Mouse (Mus musculus) T-helper 1 cell (primary cell): Measurements from ENCODE around the gene Anpep.
"Not testable (repeated sequence)": the region's sequence is repeated elsewhere in the genome, so short reads cannot be mapped to it uniquely, and the experiment has no call there.

Source experiments
- in situ Hi-C: fragments of 300-600 bp; cut with MboI, MseI; formaldehyde crosslinking; loops from one replicate; pipeline ENCODE4 v1.15.1; 2025; ENCODE audit warnings: high pct_unique_total_duplicates

Gene Anpep

DNA sequence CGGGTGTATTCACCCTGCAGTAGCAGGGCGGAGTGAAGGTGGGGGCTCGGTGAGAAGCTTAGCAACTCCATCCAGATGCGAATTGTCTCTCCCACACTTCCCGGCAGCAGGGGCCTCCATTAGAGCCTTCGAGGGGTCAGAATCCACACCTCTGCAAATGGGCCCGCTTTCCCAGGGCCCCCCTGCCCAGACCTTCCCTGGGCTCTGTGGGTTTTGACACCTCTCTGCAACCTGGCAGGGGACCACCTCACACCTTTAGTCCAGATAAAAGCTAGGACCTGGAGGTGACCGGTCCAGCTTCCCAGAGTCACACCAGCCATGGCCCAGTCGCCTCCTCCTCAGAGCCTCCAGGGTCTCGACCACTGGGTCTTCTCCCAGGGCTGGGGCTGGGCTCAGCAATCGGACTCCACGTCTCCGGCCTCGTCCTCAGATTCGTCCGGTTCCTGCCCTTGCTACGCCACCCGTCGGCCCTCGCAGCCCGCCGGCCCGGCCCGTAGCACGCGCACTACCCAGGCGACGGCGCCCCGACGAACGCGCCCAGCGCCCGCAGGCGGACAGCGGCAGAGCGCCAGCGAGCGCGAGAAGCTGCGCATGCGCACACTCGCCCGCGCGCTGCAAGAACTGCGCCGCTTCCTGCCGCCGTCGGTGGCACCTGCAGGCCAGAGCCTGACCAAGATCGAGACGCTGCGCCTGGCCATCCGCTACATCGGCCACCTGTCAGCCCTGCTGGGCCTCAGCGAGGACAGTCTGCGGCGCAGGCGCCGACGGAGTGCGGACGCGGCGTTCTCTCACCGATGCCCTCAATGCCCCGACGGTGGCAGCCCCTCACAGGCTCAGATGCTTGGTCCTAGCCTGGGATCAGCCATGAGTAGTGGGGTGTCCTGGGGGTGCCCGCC is 50.0 kb downstream of the Anpep start, which contains the start of gene Mesp2:
Gene Mesp2, plus strand, starts transcription at position 117 of the 896 bp plus-strand sequence.
- in situ Hi-C loops = no loop called here

DNA sequence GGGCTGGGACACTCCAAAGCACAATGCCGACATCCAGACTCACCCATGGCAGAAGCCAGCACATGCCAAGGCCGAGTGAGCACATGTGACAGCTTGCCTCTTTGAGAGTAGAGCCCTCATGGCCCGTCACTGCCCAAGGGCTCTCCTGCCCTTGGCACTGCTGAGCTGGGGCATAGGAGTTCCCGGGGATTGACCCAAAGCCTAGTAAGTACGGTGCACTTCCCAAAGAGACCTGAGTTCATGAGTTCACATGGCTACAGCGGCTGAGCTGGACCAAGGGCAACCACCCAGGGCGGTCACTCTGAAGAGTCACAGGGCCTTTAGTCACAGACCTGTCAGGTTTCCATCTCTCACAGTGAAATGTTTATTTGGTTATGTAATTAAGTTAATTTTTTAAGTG is 52.3 kb downstream of the Anpep start:
- in situ Hi-C loops = no loop called here

DNA sequence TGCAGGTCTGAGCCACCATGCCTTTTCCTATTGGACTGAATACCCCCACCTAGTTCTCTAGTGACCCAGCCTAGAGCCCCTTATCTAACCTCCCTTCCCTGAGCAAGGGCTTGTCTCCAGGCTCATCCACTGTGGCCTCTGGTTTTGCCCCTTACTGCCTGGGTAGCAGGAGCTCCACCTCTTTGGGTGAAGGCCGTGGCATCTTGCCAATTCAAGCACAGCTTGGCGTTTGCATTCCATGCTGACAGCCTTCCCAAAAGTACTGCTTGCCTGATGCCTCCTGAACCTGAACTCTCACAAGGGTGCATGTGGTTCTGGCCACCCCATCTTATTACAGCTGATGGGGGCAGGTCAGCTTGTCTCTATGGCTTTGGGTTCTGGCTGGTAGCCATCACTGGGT is 57.0 kb downstream of the Anpep start:
- in situ Hi-C loops = no loop called here

DNA sequence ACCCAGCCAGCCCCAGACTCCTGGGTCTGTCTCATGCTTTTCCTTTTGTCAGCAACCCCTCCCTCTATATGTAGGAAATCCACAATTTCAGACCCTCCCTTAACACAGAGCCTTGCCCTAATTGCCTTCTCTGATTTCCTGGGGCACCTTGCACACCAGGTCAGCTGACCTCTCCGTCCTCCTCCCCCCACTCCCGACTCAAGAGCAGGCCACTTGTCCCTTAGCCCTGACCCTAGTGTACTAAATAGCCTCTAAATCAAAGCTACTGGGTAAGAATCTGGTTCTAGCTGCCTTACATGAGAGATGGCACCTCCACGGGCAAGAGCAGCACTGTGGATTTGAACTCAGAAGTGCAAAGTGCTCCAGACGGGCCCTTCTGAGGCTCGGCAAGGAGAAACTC is 58.8 kb downstream of the Anpep start:
- in situ Hi-C loops = no loop called here

DNA sequence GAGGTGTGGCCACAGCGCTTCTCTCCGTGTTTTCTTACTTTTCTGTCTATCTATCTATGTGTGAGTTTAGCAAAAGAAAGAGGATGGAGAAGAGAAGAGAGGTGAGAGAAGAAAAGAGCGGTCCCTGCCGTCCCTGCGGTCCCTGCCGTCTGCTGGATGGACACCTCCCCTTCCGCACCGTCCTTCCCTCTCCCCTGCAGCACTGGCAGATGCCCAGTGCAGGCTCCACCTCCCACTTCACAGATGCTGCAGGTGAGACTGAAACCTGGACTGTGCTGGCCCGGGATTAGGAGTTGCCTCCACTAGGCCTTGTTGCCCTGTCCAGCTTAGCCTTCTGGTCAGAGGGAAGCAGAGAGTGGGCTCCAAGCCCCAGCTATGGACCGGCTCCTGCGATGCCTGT is 59.5 kb downstream of the Anpep start:
- in situ Hi-C loops = no loop called here

DNA sequence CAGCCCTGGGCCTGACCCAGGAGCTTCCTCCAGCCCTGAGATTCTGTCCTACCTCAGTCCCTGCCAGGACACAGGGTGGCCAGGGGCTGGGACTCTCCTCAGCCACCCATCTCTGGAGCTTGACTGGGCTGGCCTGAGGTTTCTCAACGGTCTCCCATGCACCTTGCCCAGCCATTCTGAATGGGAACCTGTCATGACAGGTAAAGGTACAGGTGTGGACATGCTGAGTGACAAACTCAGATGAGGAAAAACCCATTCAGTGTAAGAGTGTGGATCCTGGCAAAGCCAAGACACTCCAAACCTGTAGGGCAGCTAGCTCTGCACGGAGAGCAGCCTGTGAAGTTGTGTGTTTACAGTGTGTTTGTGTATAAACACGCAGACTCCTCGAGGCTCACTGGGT is 60.5 kb downstream of the Anpep start:
- in situ Hi-C loops = no loop called here

DNA sequence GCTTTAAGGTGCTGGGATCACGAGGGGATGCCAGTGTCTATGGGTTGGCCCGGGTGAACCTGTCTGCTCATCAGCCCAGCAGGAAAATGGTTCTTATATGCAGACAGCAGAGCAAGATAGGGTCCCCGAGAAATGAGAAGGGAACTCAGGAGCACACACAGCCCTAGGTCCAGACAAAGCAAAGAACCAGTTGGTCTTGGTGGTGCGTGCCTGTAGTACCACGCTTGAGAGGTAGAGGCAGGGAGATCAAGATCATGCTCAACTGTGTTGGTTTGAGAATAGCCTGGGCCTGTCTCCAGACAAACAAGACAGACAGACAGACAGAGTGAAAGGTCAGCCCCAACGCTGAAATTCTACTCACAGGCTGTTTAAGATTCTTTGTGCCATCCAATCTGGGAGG is 61.4 kb downstream of the Anpep start:
- in situ Hi-C loops = no loop called here

DNA sequence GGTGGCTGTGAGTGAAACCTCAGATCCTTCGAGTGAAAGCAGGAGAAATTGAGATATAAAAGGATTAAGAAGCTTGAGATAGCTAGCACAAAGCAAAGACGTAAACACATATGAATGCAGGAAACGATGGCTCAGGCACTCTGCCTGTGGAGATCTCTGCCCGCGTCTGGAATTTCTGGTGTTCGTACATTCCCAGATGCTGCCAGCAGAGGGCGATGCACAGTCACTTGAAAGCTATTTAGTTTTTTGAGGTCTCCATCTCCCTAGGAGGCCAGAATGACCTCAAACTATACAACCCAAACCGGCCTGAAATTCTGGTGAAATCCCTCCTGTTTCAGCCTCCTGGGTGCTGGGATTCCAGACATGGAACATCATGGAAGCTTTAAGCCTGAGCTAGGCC is 61.8 kb downstream of the Anpep start:
- in situ Hi-C loops = no loop called here

DNA sequence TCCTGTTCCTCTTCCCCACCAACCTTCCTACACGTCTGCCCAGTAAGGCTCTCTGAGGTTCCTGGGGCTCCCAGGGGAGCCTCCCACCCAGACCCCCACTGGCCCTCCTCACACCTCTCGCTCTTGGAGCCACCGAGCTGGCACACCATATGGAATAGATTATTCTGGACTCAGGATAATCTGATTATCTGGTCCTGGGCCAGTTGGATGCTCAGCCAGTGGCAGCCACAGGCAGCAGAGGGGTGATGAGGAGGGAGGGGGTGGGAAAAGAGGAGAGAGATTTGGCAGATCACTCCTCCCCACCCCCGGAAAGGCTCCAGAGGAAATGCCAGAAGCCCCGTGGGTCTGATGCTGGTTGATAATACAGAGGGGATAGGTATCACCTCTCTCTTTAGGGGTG is 62.3 kb downstream of the Anpep start:
- in situ Hi-C loops = no loop called here

DNA sequence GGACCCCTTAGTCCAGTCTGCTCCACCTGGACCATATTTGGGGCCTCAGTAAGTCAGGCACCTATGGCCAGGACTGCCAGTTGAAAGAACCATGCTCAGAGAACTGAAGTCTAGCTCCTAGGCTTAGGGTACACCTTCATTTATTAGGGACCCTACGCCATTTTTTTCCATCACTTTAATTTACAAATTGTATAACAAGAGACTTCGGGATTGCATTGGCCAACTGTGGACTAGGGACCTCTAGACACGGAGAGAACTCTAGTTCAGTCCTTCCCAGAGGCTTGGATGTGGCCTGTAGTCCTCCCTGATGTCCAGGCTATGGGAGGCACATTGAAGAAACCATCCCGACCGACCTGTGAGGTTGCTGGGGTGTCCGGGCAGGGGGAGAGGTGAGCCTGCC is 67.2 kb downstream of the Anpep start, which contains the start of gene Mesp1:
Gene Mesp1, minus strand, starts transcription at position 101 of the 400 bp plus-strand sequence.
- in situ Hi-C loops = no loop called here

DNA sequence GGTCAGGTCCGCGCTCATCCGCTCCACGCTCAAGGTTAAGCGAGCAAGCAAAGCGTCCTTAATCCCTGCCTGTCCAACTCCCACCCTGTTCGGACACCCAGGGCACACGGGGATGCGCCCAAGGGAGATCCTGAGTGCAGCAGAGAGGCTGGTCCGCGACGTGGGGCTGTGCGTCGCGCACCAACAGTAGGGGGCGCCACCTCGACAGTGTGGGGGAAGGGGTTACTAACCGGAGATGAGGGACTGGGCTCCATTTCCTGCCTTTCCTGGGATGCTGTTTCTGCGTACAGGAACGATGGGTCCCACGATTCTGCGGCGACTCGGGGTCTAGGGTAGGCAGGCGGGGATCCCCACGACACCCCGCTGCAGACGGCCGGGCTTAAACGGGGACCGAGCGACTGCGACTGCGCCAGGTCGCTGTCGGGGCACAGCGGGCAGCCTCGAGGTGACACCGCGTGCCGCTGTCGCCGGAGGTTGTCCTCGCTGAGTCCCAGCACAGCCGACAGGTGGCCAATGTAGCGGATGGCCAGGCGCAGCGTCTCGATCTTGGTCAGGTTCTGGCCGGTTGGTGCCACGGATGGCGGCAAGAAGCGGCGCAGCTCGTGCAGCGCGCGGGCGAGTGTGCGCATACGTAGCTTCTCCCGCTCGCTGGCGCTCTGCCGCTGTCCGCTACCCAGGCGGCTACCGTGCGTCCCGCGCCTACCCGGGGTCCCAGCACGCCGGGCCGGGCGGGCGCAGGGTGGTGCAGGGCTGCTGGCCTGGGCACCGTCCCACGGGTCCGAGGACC is 68.0 kb downstream of the Anpep start:
- in situ Hi-C loops = no loop called here

DNA sequence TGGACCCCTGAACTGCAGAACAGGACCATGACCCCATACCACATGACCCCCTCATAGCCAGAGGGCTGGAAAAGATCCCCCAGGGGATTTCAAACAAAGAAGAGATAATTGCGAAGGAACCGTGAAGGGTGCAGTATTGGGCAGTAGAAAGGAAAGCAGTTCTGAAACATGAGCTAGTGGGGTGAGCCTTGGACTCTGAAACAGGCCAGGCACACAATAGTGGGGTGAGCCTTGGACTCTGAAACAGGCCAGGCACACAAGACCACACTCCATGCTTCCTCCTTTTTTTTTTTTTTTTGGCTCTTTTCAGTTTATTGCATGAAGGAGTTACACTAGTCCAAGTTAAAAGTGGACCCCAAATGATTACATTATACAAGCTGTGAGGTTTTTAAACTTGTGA is 71.0 kb downstream of the Anpep start:
- in situ Hi-C loops = not testable (repeated sequence)

DNA sequence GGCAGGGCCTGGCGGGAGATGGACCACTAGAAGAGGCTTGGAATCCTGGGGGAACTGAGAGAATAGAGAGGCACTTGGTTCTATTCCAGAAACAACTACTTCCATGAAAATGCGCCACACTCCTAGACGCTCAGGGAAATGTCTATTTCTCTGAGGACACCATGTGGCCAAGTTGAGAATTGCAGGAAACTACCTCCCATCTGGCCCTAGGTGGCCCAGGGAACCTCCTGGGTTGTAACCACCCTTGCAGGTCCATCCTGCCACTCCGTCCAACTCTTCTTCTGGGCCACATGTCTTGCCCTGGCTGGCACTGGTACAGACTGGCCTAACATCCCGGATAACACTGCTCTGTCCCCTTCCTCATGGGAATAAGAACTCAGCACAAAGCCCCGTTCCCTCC is 74.6 kb downstream of the Anpep start:
- in situ Hi-C loops = no loop called here

DNA sequence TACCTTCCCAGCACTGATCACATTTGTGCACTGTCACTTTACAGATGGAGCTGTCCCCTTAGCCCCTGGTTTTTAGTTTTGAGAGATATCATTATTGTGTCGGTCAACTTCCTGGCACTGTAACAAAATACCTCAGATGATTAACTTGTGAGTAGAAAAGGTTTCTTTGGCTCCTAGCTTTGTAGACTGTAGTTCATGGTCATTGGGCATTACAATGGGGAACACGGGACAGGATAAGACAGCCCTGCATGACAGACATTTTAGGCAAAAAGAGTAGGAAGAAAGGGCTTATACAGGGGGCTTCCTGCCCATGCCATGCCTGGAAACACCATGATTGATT is 78.4 kb downstream of the Anpep start:
- in situ Hi-C loops = no loop called here

DNA sequence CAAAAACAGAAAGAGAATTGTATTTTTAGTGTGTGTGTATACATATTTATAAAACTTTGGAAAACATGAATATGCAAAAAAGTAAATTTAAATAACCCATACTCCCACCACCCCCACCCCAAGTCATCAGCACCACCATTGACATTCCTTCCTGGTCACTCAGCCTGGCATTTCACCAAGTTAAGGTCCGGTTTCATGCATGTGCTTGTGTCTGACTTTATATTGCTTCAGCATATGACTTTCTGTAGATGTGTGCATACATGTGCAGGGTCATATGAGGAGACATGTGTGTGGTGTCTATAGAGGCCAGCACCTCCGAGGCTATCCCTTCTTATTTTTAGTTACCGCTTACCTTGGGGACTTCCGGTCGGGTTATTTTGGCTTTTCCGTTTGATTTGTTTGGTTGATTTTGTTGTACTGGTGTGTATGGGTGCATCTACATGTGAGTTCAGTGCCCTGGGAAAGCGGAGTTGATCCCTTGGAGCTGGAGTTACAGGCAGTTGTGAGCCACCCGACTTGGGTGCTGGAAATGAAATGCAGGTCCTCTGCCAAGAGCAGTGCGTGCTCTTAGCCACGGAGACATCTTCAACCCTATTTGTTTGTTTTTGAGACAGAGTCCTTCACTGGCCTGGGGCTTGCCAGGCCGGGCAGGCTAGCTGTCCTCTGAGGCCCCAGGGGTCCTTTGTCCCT is 78.9 kb downstream of the Anpep start:
- in situ Hi-C loops = no loop called here

DNA sequence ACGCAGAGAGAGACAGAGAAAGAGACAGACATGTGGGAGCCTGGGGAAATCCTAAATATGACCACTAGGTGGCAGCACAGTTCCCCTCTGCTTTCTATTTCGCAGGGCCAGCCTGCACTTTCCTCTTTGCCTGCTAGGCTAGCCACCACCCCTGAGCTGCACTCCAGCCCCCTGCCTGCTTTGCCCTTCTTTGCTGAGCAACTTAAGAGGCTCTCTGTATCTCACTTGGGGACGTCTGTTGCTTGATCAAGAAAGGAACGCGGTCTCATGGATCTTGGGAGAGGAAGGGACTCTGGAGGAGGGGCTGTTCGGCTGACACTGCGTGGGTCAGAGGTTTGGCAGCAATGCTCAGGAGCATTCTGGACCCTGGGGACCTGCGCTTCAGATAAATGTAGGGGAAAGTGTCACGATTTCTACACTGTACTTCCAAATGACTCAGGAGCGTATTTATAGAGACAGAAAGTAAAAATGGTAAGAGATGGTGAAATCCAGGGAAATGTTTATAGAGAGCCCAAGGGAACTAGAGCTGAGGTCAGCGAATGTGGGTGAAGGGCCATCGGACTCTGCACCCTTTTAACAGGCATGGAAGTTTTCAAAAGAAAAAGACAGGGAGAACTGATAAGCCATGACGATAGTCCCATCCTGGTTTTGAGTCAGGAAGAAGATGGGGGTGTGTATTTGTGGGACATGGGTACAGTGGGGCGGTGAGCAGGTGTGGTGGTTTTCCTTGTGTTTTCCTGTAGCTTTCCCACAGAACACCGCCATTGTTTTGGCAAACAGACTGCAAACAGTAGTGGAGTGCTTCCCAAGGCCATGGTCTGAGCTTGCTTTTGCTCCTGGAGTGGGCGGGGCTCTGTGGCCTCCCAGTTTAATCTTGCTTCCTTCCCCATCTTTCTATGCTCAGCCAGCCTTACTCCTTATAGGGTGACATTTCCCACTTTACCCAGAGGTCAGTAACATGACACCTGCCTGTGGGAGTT is 79.9 kb downstream of the Anpep start:
- in situ Hi-C loops = no loop called here
